Mouse (Mus musculus) spleen, adult 10 weeks (tissue): ENCODE results near the gene Gpr107. TPM values are rescaled to one million over a fixed set of nuclear protein-coding genes. Genes with fewer than 3 reads are reported as not detected.

Experiments
- polyA plus RNA-seq: library from polyadenylated mRNA; stranded (reverse); fragments of 350-450 nt; fragmentation: Illumina TruSeq; extraction: RNeasy Lipid Tissue Mini Kit (QIAGEN cat#74804); gene quantifications from one replicate; pipeline ENCODE4 v1.2.3, GENCODE M21; 2015; ENCODE audit warnings: low replicate concordance; ENCODE audit not compliant: insufficient read depth

Gpr107 gene
- 39.4 TPM for polyA plus RNA-seq

GRCm38 (mm10) chr2:31151892-31152812 is at the start of gene Gpr107:
TSS of gene Gpr107 (plus strand) at chr2:31152316.

GRCm38 (mm10) chr2:31141867-31142454 is 10.2 kb upstream of the Gpr107 start, which contains the start of gene Fnbp1:
TSS of gene Fnbp1 (minus strand) at chr2:31142008.

GRCm38 (mm10) chr2:31245491-31246141 is 93.5 kb downstream of the Gpr107 start, which contains the start of gene Ncs1:
TSS of gene Ncs1 (plus strand) at chr2:31245823.

Other genes starting within 250 kb of the Gpr107 start
- 6.3 TPM for gene Ptges, start 222.5 kb upstream of the Gpr107 start, polyA plus RNA-seq
- 46.2 TPM for gene Tor1b, start 199.4 kb upstream of the Gpr107 start, polyA plus RNA-seq
- gene Tor1a, start 184.4 kb upstream of the Gpr107 start, polyA plus RNA-seq = 57.0 TPM
- 74.0 TPM for gene BC005624, start 170.1 kb upstream of the Gpr107 start, polyA plus RNA-seq
- gene Usp20, start 170.0 kb upstream of the Gpr107 start, polyA plus RNA-seq = 4.5 TPM
- gene Fnbp1, start 10.3 kb upstream of the Gpr107 start, polyA plus RNA-seq = 126 TPM
- gene Ncs1, start 93.5 kb downstream of the Gpr107 start, polyA plus RNA-seq = 1.7 TPM
- gene Hmcn2, start 162.1 kb downstream of the Gpr107 start, polyA plus RNA-seq = 0.14 TPM